Mouse (Mus musculus) MEL-GATA-1-ER (cell line): ENCODE measurements around the gene Mxra7.
"Not testable (repeated sequence)": the region's sequence is repeated elsewhere in the genome, so short reads cannot be mapped to it uniquely, and the experiment has no call there.

ENCODE experiments used
- DNase-seq: peaks from one replicate; pipeline ENCODE4 v3.0.0-alpha.2; 2012; ENCODE audit warnings: low read depth; ENCODE audit errors: extremely low read depth

Mxra7 gene

DNA sequence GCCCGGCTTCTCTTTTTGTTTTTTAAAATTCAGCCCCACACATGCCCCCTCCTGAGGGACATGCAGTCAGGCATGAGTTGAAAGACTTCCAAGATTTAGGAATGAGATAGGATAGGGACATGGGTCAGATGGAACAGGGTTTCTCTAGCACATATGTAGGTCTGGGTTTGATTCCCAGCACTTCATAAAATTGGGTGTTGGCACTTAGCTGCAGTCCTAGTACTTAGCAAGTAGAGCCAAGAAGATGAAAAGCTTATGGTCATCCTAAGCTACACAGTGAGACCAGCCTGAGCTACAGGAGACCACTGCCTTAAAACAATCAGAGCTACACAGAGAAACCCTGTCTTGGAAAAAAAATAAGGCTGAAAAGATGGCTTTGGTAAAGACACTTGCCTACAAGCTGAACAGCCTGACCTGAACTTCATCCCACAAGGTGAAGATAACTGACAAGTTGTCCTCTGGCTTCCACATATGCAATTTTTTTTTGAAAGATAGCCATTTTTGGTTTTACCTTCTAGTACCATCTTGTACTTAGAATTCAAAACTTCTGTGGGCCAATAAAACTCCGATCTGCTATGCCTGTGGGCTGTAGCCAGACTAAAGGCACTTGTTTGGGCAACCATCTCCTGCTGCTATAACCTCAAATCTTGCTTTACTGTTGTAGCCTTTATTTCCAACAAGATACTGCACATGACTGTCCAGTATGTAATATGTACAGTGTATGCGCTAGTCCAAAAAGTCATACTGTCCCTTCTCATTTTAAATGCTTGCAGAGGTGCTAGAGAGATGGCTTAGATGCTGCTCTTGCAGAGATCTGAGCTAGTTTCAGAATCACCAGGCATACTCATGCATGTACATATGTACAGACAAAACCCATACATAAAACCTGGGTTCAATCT, 19.6 kb upstream of the Mxra7 start:
- DNase-seq = no peak

DNA sequence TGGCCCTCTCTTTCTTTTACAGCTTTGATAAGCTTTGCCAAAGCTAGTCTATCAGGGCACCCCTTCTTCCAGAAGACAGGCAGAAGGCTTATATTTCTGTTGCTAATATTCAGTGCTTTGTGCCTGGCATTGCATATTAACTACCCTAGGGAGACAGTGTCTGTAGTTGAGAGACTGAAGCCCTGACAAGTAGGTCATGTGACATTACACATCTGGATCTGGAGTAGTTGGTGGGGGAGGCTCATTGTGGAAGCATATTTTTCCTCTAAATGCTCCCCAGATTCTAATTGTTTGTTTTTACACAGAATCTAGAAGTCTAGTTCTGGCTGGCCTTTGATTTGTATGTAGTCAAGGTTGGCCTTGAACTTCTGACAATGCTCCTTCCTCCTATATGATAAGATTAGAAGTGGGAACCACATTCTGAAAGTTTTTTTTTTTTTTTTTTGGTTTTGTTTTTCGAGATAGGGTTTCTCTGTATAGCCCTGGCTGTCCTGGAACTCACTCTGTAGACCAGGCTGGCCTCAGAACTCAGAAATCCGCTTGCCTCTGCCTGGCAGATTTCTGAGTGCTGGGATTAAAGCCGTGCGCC, 18.8 kb upstream of the Mxra7 start:
- no peak for DNase-seq

DNA sequence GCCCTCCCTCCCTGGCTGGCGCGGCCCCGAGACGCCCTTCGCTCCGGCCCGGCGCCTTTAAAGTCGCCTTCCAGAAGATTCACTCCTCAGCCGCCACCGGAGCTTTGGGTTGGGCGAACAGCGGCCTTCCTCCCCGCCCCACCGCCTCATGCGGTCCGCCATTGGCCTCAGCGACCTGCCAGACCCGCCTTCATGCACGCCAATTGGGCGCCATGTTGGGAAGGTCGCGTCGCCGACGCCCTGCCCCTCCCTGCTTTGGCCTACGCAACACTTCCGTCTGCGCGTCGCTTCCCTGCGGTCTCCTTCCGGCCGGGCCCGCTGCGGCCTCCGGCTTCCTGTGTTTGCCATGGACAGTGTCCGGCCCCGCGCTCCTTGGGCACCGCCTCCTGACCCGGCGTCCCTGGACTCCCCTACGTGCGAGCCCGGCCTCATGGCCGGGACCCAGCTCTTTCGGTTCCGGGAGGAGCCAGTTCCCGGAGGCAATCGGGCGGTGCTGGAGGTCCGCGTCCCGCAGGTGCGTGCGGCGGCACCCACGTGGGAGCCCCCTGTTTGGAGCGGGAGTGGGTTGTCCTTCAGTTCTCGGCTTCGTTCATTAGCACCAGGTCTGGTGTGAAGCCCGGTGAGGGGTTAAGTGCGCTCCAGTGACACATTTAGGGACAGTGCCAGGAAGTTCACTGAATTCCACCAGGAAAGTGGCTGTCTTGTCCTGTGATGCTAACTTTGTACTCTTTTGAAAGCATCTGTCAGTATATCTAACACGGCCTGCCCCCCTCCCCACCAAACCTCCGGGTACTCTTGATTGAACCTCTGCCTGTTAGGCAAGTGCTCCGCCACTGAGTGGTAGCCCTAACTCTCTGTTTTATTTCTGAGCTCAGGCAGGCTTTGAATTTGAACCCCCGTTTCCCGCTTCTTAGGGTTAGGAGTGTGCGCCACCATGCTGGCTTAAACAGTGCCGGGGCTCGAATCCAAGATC, 15.7 kb upstream of the Mxra7 start, which contains the start of the genes Mettl23 and Jmjd6:
Gene Mettl23 (plus strand): TSS at position 18 of the 973 bp plus-strand sequence.
Gene Jmjd6 (minus strand): TSS at position 189 of the 973 bp plus-strand sequence.
- DNase-seq = peak; percentile 90

DNA sequence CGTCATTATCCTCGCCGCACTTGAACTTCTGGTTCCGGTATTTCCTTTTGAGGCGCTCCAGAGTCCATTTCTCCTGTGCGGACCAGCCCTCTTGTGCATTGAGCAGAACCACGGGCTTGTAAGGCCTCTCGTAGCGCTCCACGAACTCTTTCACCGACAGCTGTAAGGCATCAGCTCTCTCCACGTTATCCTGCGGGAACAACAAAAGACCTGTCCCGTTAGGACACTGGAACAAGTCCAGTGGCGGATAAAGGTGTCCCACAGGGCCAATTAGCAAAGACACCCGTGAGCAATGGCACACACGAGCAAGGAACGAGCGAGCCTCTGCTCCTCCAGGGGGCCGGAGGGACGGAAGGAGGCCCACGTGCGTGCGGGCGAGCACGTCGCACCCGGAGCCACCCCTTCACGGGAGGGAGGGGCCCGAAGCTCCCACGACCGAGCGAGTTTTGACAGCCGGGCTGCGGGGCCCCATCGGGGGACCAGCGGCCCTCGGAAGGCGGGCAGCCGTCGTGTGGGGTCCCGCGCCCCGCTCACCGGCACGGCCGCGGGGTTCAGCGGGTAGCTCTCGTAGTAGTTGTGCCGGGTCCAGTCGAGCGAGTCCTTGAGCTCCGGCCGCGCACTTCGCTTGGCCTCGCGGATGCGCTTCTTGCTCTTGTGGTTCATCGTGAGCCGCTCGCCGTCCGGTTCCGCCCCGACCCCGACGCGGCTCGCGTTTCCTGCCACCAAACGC, 14.8 kb upstream of the Mxra7 start:
- no peak for DNase-seq

DNA sequence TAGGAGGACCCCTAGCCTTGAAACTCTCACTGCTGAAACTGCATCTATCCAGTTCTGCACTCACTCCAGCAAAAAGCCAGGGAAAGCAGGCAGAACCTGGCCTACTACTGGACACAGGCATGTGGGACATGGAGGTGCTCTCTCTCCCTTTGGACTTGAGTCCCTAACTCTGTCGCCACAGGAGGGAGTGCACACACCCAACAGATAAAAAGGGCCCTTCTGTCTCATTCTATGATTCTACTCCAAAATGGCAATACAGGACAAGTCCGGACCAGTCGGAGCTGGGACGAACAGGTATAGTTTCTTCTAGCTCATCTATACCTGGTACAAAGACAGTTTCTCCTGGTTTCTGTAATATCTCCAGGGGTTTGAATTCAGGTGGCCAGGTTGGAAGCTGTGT, 12.9 kb upstream of the Mxra7 start:
- no peak for DNase-seq

DNA sequence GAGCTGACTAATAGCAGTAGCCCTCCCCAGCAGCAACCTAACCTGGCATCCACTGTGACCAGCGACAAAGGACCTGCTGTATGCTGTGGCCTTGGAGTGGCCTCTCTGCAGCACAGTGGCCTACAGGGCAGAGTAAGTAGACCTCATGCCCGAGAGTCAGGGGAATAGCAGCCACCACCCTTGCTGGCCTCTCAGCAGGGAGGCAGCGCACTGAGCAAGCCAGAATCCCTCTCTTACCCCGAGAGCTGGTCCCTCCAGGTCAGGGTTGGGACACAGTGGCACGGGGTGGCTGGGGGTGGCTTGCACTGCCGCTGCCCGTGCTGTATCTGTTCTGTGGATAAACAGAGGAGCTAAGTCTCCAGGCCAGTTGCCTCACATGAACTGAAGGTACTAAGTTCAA, 11.8 kb upstream of the Mxra7 start:
- DNase-seq = no peak

DNA sequence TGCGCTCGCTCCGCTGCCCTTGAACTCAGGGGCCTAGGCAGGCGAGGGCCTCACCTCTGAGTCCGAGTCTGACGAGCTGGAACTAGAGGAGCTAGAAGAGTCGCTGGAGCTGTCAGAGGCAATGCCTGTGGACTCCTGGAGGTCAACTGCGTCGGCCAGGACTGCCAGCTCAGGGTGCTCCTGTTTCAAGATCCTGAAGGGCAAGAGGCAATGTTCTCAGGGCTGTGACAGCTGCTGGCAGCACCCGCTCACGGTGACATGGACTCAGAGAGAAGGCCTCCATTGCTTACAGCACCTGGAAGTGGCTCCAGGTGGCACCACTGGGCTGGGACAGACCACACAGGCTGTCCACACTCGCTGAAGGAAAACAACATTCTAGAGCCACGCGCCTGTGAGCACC, 11.1 kb upstream of the Mxra7 start:
- DNase-seq = no peak

DNA sequence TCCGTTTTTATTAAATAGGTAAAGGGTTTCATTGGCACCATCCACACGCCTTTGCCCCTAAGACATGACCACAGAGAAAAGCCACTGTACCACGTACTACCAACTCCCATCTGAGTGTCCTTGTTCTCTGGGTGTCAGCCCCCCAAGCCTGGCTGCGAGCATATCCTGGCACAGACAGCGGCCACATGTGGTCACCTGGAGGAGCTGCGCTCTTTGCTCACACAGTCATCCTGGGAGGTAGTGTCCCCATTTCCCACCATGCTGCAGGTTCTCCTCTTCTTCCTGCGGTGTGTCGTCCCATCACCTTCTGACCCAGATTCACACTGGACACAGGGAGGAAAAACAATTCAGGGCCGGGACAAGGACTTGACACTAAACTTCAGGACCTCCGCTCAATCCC, 9.6 kb upstream of the Mxra7 start:
- no peak for DNase-seq

- DNase-seq = no peak
Measured at GRCm38 (mm10) chr11:116836283-116836682, 8.4 kb upstream of the Mxra7 start.

GRCm38 (mm10) chr11:116834954-116835353, 7.1 kb upstream of the Mxra7 start:
- no peak for DNase-seq

DNA sequence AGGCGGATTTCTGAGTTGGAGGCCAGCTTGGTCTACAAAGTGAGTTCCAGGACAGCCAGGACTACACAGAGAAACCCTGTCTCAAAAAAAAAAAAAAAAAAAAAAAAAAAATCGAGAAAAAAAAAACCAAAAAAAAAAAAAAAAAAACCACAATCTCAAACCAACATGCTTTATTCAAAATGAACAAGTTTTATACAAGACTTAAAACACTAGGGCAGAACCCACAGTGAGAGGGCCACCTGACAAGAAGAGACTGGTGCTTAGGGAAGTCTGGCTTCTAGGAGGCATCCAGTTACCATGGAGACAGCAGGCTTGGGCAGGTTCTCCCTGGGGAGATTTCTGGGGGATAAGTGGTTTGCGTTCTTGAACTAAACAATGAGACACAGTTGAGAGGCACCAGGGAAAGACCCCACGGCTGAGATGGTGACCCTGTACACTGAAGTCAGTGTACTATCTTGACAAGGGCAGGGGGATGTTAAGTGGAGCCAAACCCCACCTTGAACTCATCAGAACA, 4.4 kb upstream of the Mxra7 start:
- no peak for DNase-seq

DNA sequence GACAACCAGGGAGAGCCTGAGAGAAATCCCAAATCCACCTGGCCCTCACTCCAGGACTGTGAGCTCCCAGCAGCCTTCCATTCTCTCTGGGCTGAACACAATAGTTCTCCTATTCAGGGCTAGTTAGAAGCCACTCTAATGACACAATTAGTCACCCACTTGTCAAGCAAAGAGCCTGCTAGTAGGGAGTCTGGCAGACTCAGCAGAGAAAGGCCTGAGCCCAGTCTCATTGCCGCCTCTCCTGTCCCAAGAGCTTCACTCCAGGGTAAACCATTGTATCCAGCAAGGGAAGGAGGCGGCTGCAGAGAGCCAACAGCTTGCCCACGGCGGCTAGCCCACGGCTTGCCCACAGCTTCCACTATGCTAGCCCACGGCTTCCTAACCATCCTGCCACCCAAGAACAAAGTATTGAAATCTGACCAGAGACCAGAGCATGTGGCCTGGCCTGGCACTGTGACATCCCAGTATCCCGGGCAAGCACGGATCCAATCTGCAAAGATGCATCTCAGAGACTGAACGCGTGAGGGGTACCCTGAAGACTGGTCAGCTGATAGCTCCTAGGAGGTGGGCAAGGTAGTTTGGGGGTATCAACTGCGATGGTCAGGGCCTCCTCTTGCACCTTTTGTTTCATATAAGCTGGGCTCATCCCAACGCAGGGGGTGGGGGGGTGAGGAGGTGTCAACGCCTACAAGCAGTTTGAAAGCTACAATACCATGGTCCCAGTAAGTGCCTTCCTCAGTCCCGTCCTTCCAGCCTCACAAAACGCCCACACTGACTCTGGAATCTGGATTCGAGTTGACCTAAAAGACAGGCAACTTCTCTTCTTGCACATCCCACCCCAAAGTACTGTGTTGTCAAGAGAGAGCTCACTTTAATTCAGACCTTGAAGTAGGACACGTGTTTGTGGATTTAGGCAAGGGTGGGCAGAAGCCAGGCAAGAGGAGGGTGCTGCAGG, 1.0 kb downstream of the Mxra7 start:
- DNase-seq = no peak

- no peak for DNase-seq
Measured at GRCm38 (mm10) chr11:116825230-116825629, 2.6 kb downstream of the Mxra7 start.

DNA sequence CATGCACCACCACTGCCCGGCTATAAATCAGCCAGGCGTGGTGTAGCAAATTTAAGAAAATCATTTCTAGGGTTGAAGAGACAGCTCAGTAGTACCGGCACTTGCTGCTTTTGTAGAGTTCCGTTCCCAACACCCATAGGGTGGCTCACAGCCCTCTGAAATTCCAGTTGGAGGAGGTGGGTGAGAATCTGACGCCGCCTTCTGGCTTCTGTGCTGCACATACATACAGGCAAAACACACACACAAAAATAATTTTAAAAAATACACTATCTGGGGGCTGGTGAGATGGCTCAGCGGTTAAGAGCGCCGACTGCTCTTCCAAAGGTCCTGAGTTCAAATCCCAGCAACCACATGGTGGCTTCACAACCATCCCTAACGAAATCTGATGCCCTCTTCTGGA, 4.0 kb downstream of the Mxra7 start:
- DNase-seq = not testable (repeated sequence)

- no peak for DNase-seq
Measured at GRCm38 (mm10) chr11:116823255-116823654, 4.6 kb downstream of the Mxra7 start.

GRCm38 (mm10) chr11:116822626-116823025, 5.2 kb downstream of the Mxra7 start:
- DNase-seq = no peak

DNA sequence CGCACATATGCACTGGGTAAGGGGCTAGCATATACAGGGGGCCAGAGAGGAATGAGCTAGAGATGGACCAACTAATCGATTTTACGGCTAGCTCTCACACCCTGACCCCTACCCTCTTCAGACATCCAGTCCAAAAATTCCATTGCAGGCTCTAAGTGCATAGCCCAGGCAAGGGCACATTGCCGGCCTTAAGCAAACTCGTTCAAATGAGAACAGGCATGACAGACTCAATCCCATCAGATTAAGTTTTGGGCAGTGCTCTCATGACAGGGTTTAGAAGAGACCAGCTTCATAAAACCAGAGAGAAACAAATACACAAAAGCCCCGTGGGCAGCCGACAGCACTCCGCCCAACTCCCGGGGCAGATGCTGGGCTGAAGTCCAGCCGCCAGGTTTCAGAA, 5.6 kb downstream of the Mxra7 start:
- no peak for DNase-seq

- DNase-seq = no peak
Measured at GRCm38 (mm10) chr11:116821057-116821940, 6.5 kb downstream of the Mxra7 start.
